Mouse (Mus musculus) forelimb bud, embryonic 11.5 days (tissue): ENCODE measurements around the gene Bloc1s5.
"Not testable (repeated sequence)": the region's sequence is repeated elsewhere in the genome, so short reads cannot be mapped to it uniquely, and the experiment has no call there.

Source experiments
- DNase-seq: peaks from one replicate; pipeline ENCODE4 v3.0.0-alpha.2; 2012; ENCODE audit warnings: low read depth, low spot score

Bloc1s5 gene

GRCm38 (mm10) chr13:38634800-38635269, at the start of gene Bloc1s5:
Gene Bloc1s5, minus strand, starts transcription at chr13:38635109.
- peak; percentile 95 for DNase-seq

- no peak for DNase-seq
These were observed 37.4 kb upstream of the Bloc1s5 start for GRCm38 (mm10) chr13:38672336-38672735.

GRCm38 (mm10) chr13:38671451-38671850, 36.5 kb upstream of the Bloc1s5 start:
- not testable (repeated sequence) for DNase-seq

- DNase-seq = no peak
These were observed 35.1 kb upstream of the Bloc1s5 start for GRCm38 (mm10) chr13:38670051-38670450.

GRCm38 (mm10) chr13:38668514-38668913, 33.6 kb upstream of the Bloc1s5 start:
- DNase-seq = peak; percentile 12

GRCm38 (mm10) chr13:38664753-38665152, 29.8 kb upstream of the Bloc1s5 start:
- no peak for DNase-seq

GRCm38 (mm10) chr13:38659524-38660136, 24.7 kb upstream of the Bloc1s5 start:
- DNase-seq = no peak

GRCm38 (mm10) chr13:38658528-38659280, 23.8 kb upstream of the Bloc1s5 start, which contains the start of gene Eef1e1:
Gene Eef1e1, minus strand, starts transcription at chr13:38659058.
- DNase-seq = peak; percentile 95

- no peak for DNase-seq
These were observed 23.0 kb upstream of the Bloc1s5 start for GRCm38 (mm10) chr13:38657865-38658264.

- no peak for DNase-seq
These were observed 15.4 kb upstream of the Bloc1s5 start for GRCm38 (mm10) chr13:38650292-38650691.

- DNase-seq = no peak
These were observed 14.2 kb upstream of the Bloc1s5 start for GRCm38 (mm10) chr13:38649069-38649468.

GRCm38 (mm10) chr13:38641414-38641813, 6.5 kb upstream of the Bloc1s5 start:
- no peak for DNase-seq

- DNase-seq = no peak
These were observed 6.1 kb upstream of the Bloc1s5 start for GRCm38 (mm10) chr13:38640961-38641360.

GRCm38 (mm10) chr13:38638694-38639093, 3.8 kb upstream of the Bloc1s5 start:
- DNase-seq = no peak

GRCm38 (mm10) chr13:38634256-38634799, 581 bp downstream of the Bloc1s5 start:
- DNase-seq = peak; percentile 16

- DNase-seq = no peak
These were observed 1.5 kb downstream of the Bloc1s5 start for GRCm38 (mm10) chr13:38633287-38634000.

- no peak for DNase-seq
These were observed 2.4 kb downstream of the Bloc1s5 start for GRCm38 (mm10) chr13:38632556-38632955.

GRCm38 (mm10) chr13:38626229-38626525, 8.7 kb downstream of the Bloc1s5 start:
- no peak for DNase-seq

GRCm38 (mm10) chr13:38625492-38626228, 9.2 kb downstream of the Bloc1s5 start:
- no peak for DNase-seq

- DNase-seq = no peak
These were observed 10.5 kb downstream of the Bloc1s5 start for GRCm38 (mm10) chr13:38624292-38624902.

GRCm38 (mm10) chr13:38623296-38623695, 11.6 kb downstream of the Bloc1s5 start:
- no peak for DNase-seq
